Mouse (Mus musculus) bone marrow, adult 2 months (tissue): Measurements from ENCODE around the gene Rbm44.

Experiments used
- CTCF ChIP-seq: fragments of 200-500 bp; IDR thresholded peaks from 2 replicates; pipeline ENCODE4 v1.5.1; 2011; ENCODE audit warnings: low read length, control low read depth; ENCODE audit not compliant: control insufficient read depth, insufficient read depth
- POLR2A ChIP-seq: fragments of 200-500 bp; IDR thresholded peaks from 2 replicates; pipeline ENCODE4 v1.6.1; 2011; ENCODE audit warnings: low read depth, mild to moderate bottlenecking, control low read depth, low read length, borderline replicate concordance; ENCODE audit not compliant: control insufficient read depth

DNA sequence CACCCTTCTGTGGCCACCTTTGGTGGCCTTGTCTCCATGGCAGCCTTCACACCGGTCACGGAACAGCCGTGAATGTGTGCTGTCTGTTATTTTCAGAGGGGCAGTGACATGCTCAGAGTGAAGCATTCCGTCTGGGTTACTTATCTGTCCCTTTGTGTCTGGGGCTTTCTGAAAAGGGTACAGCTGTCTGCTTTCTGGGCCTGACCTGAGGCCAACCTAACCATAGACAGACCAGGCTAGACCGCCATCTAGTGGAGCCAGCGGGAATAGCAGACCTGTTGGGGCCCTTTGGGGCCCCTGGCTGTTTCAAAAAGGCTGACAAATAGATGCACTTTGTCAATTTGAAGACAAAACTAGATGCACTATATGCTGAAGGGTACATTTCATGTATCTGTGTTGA lies 46.0 kb upstream of the Rbm44 start:
- TF ChIP-seq CTCF (peak; percentile 90), POLR2A (no peak)
